Mouse (Mus musculus) adrenal gland, postnatal 14 days (tissue): ENCODE measurements at regions not wholly inside any gene's neighbourhood (a gene's known extent, or its start where the extent isn't known, plus 50 kb on each side); places are given as distances from the start of the nearest gene placed in this dataset.

Experiments used
- DNase-seq: peaks from one replicate; pipeline ENCODE4 v3.0.0; 2021; ENCODE audit warnings: mixed read lengths

- peak; percentile 19 for DNase-seq
Measured at GRCm38 (mm10) chr9:34427711-34428110, 58.0 kb upstream of the Kirrel3 start.
